Mouse (Mus musculus) liver, adult 2 months (tissue): ENCODE measurements around the gene Nlrp4f.

Experiments
- CTCF ChIP-seq: fragments of 200-500 bp; IDR thresholded peaks from 2 replicates; pipeline ENCODE4 v1.5.1; 2011; ENCODE audit warnings: low read depth, low read length, control low read depth
- POLR2A ChIP-seq: fragments of 200-500 bp; IDR thresholded peaks from 2 replicates; pipeline ENCODE4 v1.6.1; 2011; ENCODE audit warnings: low read length, control low read depth; ENCODE audit not compliant: insufficient read depth; ENCODE audit errors: extremely low read depth

DNA sequence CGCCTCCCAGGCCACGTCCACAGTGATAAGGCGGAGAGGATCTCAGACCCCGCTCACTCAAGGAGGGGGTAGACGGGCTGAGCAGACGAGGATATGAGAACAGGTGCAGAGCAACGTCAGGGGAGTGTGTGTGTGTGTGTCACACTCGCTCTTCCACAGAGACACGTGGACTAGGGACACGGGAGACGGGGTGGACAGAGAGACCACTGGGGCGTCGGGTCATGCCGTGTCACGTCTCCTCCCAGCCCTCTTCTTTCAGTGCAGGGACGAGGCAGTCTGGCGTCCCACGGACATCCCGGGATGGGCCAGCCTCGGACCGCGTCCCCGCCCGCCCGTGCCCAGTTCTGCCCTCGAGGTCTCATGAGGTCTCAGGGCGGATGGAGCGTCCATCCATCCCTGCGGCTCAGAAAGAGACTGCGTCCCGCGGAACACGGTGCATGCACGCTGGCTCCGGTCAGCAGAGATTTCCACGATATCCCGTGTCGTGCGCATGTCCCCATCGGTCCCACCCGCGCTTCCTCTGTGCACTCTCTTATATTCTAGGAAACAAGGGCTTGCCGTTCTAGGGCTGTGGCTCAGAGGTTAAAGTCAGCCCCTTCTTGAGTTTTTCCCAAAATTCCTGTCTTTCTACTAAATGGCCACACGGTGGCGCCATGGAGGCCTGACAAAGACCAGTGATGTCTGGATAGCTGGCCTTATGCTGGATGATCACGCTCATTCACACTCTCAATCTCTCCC is 29.9 kb downstream of the Nlrp4f start:
- TF ChIP-seq CTCF (peak; percentile 79), POLR2A (no peak)
